Mouse (Mus musculus): ENCODE results near the gene Wtip. TPM values are rescaled to one million over a fixed set of nuclear protein-coding genes. Genes with fewer than 3 reads are reported as not detected.
"Not testable (repeated sequence)": the region's sequence is repeated elsewhere in the genome, so short reads cannot be mapped to it uniquely, and the experiment has no call there.

Gene Wtip
- polyA plus RNA-seq (2015; fragmentation: Nextera tagmentation; extraction: Ambion mirVana), result 0.53 and 1.0 TPM in 2 replicates

DNA sequence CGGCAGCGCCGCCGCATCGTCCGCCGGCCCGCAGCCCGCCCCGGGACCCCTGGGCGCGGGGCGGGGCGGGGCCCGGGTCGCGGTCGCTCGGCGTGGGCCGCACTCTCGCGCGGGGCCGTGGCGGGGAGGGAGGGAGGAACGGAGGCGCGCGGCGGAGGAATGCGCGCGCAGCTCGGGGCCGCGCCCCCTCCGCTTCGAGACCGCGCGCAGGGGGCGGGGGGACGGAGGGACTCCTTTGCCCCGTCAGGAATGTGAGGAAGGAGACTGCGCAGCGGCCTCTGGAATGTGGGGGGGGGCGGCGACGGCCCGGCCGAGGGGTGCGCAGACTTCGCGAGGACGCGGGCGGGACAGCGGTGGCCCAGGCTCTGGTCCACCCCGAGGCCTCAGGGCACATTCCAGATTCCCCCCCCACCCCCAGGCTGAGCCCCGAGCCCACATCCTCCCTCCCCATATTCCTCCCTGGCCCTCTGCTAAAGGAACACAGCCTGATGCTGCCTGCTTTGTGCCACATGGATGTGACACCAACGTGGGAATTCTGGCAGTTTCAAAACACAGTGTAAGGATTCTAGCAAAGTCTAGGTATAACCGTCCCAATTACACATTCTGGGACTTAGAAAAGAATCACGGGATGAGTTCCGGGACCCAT, at the start of gene Wtip:
Wtip (minus strand) TSS at position 152 of the 646 bp plus-strand sequence.
- DNase-seq (ENCODE audit: low spot score), result peak; percentile 3

DNA sequence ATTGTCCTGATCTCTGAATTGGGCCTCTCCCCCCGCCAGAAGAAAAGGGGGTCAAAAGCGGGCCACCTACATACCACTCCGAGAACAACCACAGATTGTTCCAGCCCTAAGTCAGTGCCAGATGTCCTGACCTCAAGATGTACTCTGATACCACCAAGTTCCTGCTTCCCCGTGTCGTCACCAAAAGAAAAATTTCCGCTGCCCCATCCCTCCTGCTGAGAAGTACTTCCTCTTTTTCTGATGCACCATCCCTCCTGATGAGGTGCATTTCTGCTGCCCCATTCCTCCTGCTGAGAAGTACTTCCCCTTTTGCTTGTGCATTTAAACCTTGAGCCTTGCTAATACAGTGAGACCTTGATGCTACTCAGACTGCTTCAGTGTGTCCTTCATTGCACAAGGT, 43.2 kb upstream of the Wtip start:
- DNase-seq (ENCODE audit: low spot score), result not testable (repeated sequence)

- DNase-seq (ENCODE audit: low spot score), result no peak
These were observed 39.2 kb upstream of the Wtip start for GRCm38 (mm10) chr7:34172251-34172650.

GRCm38 (mm10) chr7:34169454-34169853, 36.4 kb upstream of the Wtip start, which contains the start of gene Uba2:
Gene Uba2 (minus strand): TSS chr7:34169599.
- DNase-seq (ENCODE audit: low spot score), result no peak

- peak; percentile 88 for DNase-seq (ENCODE audit: low spot score)
These were observed 35.6 kb upstream of the Wtip start for GRCm38 (mm10) chr7:34168470-34169251.

GRCm38 (mm10) chr7:34167766-34168469, 34.9 kb upstream of the Wtip start:
- peak; percentile 21 for DNase-seq (ENCODE audit: low spot score)

DNA sequence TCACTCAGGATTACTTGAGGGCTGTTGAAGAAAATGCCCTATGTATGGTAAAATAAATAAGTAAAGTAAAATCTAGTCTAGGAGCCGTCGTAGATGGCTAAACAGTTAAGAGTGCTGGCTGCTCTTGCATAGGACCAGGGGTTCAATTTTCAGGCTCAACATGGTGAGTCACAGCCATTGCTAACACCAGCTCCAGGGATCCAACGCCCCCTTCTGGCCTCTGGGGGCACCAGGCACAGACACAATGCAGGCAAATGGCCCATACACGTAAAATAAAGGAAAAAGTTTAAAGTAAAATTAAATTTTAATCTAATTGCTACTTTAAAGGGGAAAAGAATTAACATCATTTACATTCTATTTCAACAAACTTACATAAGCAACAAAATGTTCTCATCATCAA, 33.8 kb upstream of the Wtip start:
- DNase-seq (ENCODE audit: low spot score), result peak; percentile 24

- DNase-seq (ENCODE audit: low spot score), result no peak
These were observed 32.9 kb upstream of the Wtip start for GRCm38 (mm10) chr7:34165999-34166398.

GRCm38 (mm10) chr7:34164671-34165070, 31.6 kb upstream of the Wtip start:
- no peak for DNase-seq (ENCODE audit: low spot score)

GRCm38 (mm10) chr7:34159167-34159566, 26.1 kb upstream of the Wtip start:
- DNase-seq (ENCODE audit: low spot score), result no peak

- no peak for DNase-seq (ENCODE audit: low spot score)
These were observed 24.9 kb upstream of the Wtip start for GRCm38 (mm10) chr7:34157994-34158393.

- DNase-seq (ENCODE audit: low spot score), result no peak
These were observed 14.1 kb upstream of the Wtip start for GRCm38 (mm10) chr7:34147193-34147592.

DNA sequence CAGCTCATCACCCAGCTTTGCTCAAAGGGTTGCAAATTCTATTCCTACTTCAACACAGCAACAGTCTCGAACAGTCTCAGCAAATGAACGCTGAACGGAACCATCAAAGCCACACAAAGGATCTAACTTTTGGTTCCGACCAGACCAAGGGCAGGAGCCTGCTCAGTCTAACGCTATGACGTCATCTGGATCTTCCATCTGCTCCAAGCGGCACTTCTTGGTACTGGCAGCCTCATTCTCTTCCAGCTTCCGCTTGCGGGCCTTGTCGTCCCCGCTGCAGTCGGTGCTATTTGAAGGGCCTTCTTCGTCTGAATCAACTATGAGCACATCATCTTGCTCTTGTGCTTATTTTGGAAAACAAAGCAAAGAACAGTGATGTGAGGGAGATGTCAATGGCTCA, 8.1 kb upstream of the Wtip start:
- DNase-seq (ENCODE audit: low spot score), result no peak

DNA sequence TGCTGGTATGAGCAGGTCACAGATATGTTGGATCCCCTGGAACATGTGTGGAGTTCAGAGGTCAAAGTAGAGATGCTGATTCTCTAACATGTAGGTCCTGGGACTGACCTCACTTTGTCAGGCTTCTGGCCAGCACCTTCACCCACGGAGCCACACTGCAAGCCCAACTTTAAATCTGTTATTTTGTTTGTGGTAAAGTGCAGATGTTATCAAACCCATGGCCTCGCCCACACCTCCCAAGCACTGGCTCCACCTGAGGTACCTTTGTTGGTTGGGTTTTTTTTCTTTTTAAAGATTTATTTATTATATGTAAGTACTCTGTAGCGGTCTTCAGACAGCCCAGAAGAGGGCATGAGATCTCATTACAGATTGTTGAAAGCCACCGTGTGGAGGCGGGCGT, 6.4 kb upstream of the Wtip start:
- no peak for DNase-seq (ENCODE audit: low spot score)

DNA sequence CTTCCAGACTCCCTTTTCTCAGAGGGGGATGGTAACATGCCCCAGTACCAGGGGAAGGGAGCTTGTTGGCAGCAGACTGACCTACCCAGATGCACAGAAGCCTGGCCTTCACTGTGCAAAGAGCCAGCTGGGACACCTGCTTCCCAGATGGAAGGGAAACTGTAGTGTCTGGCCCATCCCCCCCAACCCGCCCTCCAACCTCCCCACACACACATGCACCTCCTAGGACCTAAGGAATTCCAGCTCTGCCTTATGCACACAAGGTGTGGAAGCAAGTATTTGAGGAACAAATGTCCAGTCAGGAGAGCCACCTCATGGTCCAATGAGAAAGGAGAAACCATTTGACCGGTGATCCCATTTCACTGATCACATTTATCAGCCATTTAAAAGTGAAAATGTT, 1.3 kb upstream of the Wtip start:
- no peak for DNase-seq (ENCODE audit: low spot score)

- DNase-seq (ENCODE audit: low spot score), result no peak
These were observed 551 bp downstream of the Wtip start for GRCm38 (mm10) chr7:34132355-34133079.

- no peak for DNase-seq (ENCODE audit: low spot score)
These were observed 1.1 kb downstream of the Wtip start for GRCm38 (mm10) chr7:34131959-34132354.

DNA sequence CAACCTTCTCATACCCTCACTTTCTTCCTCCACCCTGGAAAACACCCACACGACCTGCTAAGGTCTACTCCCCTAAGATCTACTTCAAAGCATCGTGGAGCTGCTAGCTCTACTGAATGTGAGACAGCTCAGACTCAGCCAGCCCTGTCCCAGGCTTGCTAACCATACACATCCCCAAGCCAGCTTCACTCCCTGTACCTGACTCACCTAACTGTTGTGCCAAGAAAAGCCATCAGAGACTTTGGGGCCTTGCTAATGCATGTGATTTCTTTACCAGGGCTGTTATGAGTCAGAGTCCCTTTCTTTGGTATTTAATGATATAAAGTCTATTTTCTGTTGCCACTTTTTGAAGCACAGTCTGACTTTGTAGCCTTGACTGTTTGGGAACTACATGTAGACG, 1.9 kb downstream of the Wtip start:
- no peak for DNase-seq (ENCODE audit: low spot score)

DNA sequence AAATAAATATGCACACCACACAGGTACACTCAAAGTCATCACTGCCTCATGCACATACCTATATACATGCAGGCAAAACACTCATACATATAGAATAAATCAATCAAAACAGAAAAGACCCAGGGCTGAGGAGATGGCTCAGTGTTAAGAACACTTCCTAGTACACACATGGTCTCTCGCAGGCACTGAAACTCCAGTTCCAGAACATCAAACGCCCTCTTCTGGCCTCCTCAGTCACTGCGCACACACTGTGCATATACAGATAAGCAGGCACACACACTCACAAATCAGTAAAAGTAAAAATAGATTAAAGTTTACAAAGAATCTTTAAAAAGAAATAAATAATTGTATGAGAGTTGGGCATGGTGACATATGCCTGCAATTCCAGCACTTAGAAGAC, 6.8 kb downstream of the Wtip start:
- no peak for DNase-seq (ENCODE audit: low spot score)

DNA sequence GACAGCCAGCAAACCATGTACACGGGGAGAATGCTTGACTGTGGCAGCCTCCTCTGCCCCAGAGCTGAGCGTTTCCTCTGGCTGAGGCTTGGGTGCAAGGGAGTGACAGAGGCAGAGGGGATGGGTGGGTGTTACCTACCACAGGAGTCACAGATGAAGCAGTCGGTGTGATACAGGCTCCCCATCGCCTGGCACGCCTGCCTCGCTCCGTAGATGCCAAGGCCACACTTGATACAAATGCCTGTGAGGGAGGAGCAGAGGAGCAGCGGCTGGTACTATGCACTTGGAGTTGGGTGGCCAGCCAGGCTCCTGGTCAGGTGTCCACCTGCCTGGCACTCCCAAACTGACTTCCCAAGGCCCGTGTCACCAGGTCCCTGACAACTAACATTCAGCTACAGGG, 7.7 kb downstream of the Wtip start:
- DNase-seq (ENCODE audit: low spot score), result no peak

DNA sequence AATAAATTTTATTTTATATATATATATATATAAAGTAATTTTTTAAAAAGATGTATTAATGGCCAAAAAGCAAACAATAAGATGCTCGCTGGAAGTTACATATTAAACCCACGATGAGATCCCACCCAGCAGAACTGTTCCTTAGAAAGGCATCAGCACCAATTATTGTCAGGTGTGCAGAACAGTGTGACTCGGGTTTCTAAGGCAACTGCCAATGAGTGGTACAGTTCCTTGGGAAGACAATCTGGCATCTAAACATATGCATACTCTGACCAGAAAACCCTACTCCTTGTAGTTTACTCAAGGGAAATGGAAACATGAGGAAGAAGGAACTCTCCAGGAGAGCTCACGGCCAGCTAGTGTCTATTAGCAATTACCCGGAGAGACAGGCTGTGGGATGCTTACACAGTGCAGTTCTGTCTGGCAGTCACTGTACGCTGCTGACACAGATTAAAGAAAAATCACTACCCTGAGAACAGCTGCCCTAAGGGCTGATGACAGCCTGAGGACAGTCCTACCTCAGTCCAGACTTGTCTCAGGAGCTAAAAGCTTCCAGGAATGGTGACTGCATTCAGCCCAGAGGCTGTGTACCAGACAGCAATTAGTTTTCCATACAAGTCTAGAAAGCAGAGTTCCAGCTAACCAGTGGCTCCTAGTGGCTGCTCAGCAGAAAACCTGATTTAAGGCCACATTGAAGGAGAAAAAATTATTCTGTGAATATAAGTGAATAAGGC, 9.9 kb downstream of the Wtip start:
- no peak for DNase-seq (ENCODE audit: low spot score)
